Mouse (Mus musculus): Measurements from ENCODE around the gene Cd80. TPM values are rescaled to one million over a fixed set of nuclear protein-coding genes. Genes with fewer than 3 reads are reported as not detected.

Cd80 gene
- polyA plus RNA-seq, 1 experiment from 2014 or later: 0.73 TPM

DNA sequence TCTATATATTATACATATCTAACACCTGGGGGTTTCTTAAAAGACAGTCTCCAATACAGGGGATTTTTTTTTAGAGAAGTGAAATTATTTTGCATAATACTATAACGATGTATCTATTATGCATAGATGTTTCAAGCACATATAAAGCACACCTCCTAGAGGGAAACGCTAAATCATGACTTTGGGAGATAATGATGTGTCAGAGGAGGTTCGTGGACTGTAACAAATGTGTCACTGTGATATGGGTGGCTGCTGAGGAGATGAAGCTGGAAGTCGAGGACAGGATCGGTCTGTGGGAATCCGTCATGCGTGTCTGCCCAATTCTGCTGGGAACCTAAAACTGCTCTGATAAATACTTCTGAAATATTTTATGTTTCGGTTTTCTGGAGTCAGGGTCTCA is 6.4 kb downstream of the Cd80 start:
- WGBS: 76% methylated on average over 8 of the region's 8 CpGs
- Histone ChIP-seq H3K9ac (no peak overlapping the region), H3K36me3 (no peaks in the 10 kb centered on the region), H3K4me2 (no peak overlapping the region), H3K9me3 (replicated peaks) (no peaks in the 10 kb centered on the region), H3K27me3 (replicated peaks) (no peaks in the 10 kb centered on the region), H3K27ac (ENCODE audit: poor library complexity, severe bottlenecking) (no peak overlapping the region), H3K4me3 (no peak overlapping the region), H3K4me1 (replicated peaks) (no peaks in the 10 kb centered on the region)
- no peak for ATAC-seq (ENCODE audit: insufficient number of reproducible peaks, low FRiP score)

- H3K9me3 ChIP-seq (replicated peaks): no peaks in the 10 kb centered on the region
- no peaks in the 10 kb centered on the region for H3K36me3 ChIP-seq
- H3K4me2 ChIP-seq: no peak overlapping the region
- no peak overlapping the region for H3K27ac ChIP-seq (ENCODE audit: poor library complexity, severe bottlenecking)
- WGBS: 75% methylated on average over 7 of the region's 7 CpGs
- no peak for ATAC-seq (ENCODE audit: insufficient number of reproducible peaks, low FRiP score)
- peaks cover 2% of the 10 kb centered on the region; the same call in 1 of the 2 replicates for H3K4me1 ChIP-seq (replicated peaks)
- no peak overlapping the region for H3K9ac ChIP-seq
- no peaks in the 10 kb centered on the region for H3K27me3 ChIP-seq (replicated peaks)
- no peak overlapping the region for H3K4me3 ChIP-seq
These were observed 6.8 kb downstream of the Cd80 start for GRCm38 (mm10) chr16:38462161-38462560.

- 86% methylated on average over 5 of the region's 5 CpGs for WGBS
These were observed 7.9 kb downstream of the Cd80 start for GRCm38 (mm10) chr16:38463305-38463704.

GRCm38 (mm10) chr16:38466089-38466488 is 10.7 kb downstream of the Cd80 start:
- Histone ChIP-seq H3K4me1 (replicated peaks) (peaks cover 6% of the 10 kb centered on the region), H3K27me3 (replicated peaks) (no peaks in the 10 kb centered on the region), H3K9me3 (replicated peaks) (no peaks in the 10 kb centered on the region), H3K9ac (no peak overlapping the region), H3K36me3 (no peaks in the 10 kb centered on the region), H3K4me3 (no peak overlapping the region), H3K4me2 (no peak overlapping the region), H3K27ac (ENCODE audit: poor library complexity, severe bottlenecking) (no peak overlapping the region)
- no peak for ATAC-seq (ENCODE audit: insufficient number of reproducible peaks, low FRiP score)
- WGBS: 74% methylated on average over 4 of the region's 4 CpGs

More at GRCm38 (mm10) chr16:38463305-38463704, 7.9 kb downstream of the Cd80 start:
- no peak overlapping the region for H3K4me2 ChIP-seq
- no peak overlapping the region for H3K27ac ChIP-seq (ENCODE audit: poor library complexity, severe bottlenecking)
- no peak overlapping the region for H3K4me3 ChIP-seq
- H3K27me3 ChIP-seq (replicated peaks): no peaks in the 10 kb centered on the region
- no peak overlapping the region for H3K9ac ChIP-seq
- H3K36me3 ChIP-seq: no peaks in the 10 kb centered on the region
- ATAC-seq (ENCODE audit: insufficient number of reproducible peaks, low FRiP score): no peak
- H3K4me1 ChIP-seq (replicated peaks): peaks cover 6% of the 10 kb centered on the region
- no peaks in the 10 kb centered on the region for H3K9me3 ChIP-seq (replicated peaks)

- peaks cover 6% of the 10 kb centered on the region for H3K4me1 ChIP-seq (replicated peaks)
- no peak for ATAC-seq (ENCODE audit: insufficient number of reproducible peaks, low FRiP score)
- no peaks in the 10 kb centered on the region for H3K9me3 ChIP-seq (replicated peaks)
- no peaks in the 10 kb centered on the region for H3K36me3 ChIP-seq
- no peak overlapping the region for H3K4me3 ChIP-seq
- no peak overlapping the region for H3K27ac ChIP-seq (ENCODE audit: poor library complexity, severe bottlenecking)
- no peak overlapping the region for H3K9ac ChIP-seq
- WGBS: 70% methylated on average over 13 of the region's 13 CpGs
- no peaks in the 10 kb centered on the region for H3K27me3 ChIP-seq (replicated peaks)
- H3K4me2 ChIP-seq: no peak overlapping the region
These were observed 11.9 kb downstream of the Cd80 start for GRCm38 (mm10) chr16:38467091-38467916.

- H3K4me2 ChIP-seq: no peak overlapping the region
- 53% methylated on average over 8 of the region's 8 CpGs for WGBS
- H3K4me3 ChIP-seq: no peak overlapping the region
- H3K27me3 ChIP-seq (replicated peaks): no peaks in the 10 kb centered on the region
- no peaks in the 10 kb centered on the region for H3K9me3 ChIP-seq (replicated peaks)
- no peak overlapping the region for H3K27ac ChIP-seq (ENCODE audit: poor library complexity, severe bottlenecking)
- no peaks in the 10 kb centered on the region for H3K36me3 ChIP-seq
- peaks cover 6% of the 10 kb centered on the region for H3K4me1 ChIP-seq (replicated peaks)
- ATAC-seq (ENCODE audit: insufficient number of reproducible peaks, low FRiP score): no peak
- H3K9ac ChIP-seq: no peak overlapping the region
These were observed 12.8 kb downstream of the Cd80 start for GRCm38 (mm10) chr16:38467917-38468705.

- H3K9ac ChIP-seq: no peak overlapping the region
- H3K27me3 ChIP-seq (replicated peaks): no peaks in the 10 kb centered on the region
- H3K27ac ChIP-seq (ENCODE audit: poor library complexity, severe bottlenecking): no peak overlapping the region
- no peaks in the 10 kb centered on the region for H3K9me3 ChIP-seq (replicated peaks)
- H3K4me3 ChIP-seq: no peak overlapping the region
- no peak overlapping the region for H3K4me2 ChIP-seq
- H3K4me1 ChIP-seq (replicated peaks): peaks cover 6% of the 10 kb centered on the region
- H3K36me3 ChIP-seq: no peaks in the 10 kb centered on the region
- no peak for ATAC-seq (ENCODE audit: insufficient number of reproducible peaks, low FRiP score)
- WGBS: 32% methylated on average over 3 of the region's 3 CpGs
These were observed 13.3 kb downstream of the Cd80 start for GRCm38 (mm10) chr16:38468706-38469018.

DNA sequence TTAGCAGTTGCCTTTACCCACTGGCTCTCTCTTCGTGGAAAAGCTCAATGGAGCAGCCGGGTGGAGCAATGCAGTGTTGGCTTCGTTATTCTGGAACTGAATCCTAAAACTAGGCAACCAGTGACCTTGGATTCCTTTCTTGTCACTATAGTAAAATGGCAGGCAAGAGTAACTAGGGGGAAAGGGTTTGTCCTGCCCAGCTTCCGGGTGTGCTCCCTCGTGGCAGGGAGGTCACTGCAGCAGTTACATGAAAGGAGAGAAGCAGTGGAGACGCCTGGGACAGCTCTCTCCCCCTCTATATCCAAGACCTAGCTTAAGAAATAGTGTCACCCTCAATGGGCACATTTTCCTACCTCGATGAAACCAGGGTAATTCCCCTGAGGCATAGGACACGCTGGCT is 14.1 kb downstream of the Cd80 start:
- Histone ChIP-seq H3K4me2 (no peak overlapping the region), H3K9me3 (replicated peaks) (no peaks in the 10 kb centered on the region), H3K36me3 (no peaks in the 10 kb centered on the region), H3K4me1 (replicated peaks) (peaks cover 6% of the 10 kb centered on the region), H3K27ac (ENCODE audit: poor library complexity, severe bottlenecking) (no peak overlapping the region), H3K4me3 (no peak overlapping the region), H3K9ac (no peak overlapping the region), H3K27me3 (replicated peaks) (no peaks in the 10 kb centered on the region)
- WGBS: 79% methylated on average over 8 of the region's 8 CpGs
- ATAC-seq (ENCODE audit: insufficient number of reproducible peaks, low FRiP score): no peak

DNA sequence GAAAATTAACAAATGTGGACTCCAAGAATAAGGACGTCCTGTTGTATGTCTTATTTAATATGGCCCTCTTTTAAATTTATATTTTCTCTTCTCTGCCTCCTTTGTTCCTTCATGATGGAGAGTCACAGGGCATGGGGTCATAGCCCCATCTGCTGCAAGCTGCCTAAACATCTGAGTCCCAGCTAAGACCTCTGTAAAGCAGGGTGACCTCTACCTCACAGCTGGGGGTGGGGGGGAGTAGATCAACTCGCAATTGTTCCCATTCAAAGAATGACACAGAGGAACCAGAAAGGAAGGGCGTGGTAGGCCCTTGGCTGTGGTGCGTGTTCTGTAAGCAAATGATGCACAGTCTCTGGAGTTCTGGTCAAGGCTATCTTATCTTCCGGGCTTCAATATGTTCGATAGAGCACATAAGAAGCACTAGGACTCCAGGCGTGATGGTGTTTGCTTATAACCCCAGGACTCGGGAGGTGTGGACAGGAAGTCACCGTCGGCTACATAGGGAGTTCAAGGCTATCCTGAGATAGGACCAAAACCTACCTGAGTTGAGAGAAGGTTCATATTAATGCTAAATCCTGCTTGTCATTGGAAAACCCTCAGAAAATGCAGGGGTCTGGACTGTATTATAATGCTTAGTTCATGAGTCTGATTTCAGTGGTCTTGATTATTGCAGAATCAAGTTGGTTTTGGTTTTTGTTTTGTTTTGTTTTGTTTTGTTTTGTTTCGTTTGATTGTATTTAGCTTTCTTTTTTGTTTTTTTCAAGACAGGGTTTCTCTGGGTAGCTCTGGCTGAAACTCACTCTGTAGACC is 16.5 kb downstream of the Cd80 start:
- Histone ChIP-seq H3K36me3 (no peaks in the 10 kb centered on the region), H3K4me3 (no peak overlapping the region), H3K4me1 (replicated peaks) (peaks cover 11% of the 10 kb centered on the region), H3K27me3 (replicated peaks) (no peaks in the 10 kb centered on the region), H3K4me2 (no peak overlapping the region), H3K27ac (ENCODE audit: poor library complexity, severe bottlenecking) (no peak overlapping the region), H3K9me3 (replicated peaks) (no peaks in the 10 kb centered on the region), H3K9ac (no peak overlapping the region)
- WGBS: 66% methylated on average over 11 of the region's 11 CpGs
- no peak for ATAC-seq (ENCODE audit: insufficient number of reproducible peaks, low FRiP score)

DNA sequence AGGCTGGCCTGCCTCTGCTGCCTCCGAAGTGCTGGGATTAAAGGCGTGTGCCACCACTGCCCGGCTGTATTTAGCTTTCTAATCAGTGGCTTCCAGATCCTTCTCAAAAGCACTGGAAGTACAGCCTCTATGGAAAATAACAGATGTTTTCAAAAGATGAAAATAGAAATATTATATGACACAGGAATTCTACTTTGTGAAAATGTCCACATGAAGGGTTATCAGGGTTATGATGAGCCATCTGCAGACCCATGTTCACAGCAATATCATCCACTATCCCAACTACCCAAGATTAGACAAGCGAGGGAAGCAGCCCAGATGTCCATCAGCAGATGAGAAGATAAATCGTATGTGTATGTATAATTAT is 17.1 kb downstream of the Cd80 start:
- no peak overlapping the region for H3K9ac ChIP-seq
- no peak for ATAC-seq (ENCODE audit: insufficient number of reproducible peaks, low FRiP score)
- H3K4me2 ChIP-seq: no peak overlapping the region
- no peaks in the 10 kb centered on the region for H3K36me3 ChIP-seq
- 78% methylated on average over 5 of the region's 5 CpGs for WGBS
- H3K27ac ChIP-seq (ENCODE audit: poor library complexity, severe bottlenecking): no peak overlapping the region
- H3K27me3 ChIP-seq (replicated peaks): no peaks in the 10 kb centered on the region
- peaks cover 10% of the 10 kb centered on the region for H3K4me1 ChIP-seq (replicated peaks)
- H3K9me3 ChIP-seq (replicated peaks): no peaks in the 10 kb centered on the region
- no peak overlapping the region for H3K4me3 ChIP-seq

DNA sequence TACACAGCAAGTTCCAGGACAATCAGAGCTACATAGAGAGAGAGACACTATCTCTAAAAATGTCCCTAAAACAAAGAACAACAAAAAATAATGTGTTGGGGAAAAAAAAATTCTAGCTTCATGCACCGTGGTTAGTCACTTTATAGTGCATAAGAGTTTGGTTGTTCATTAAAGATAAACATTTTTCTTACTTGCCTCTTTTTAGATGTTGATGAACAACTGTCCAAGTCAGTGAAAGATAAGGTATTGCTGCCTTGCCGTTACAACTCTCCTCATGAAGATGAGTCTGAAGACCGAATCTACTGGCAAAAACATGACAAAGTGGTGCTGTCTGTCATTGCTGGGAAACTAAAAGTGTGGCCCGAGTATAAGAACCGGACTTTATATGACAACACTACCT is 18.3 kb downstream of the Cd80 start:
- Histone ChIP-seq H3K4me3 (no peak overlapping the region), H3K36me3 (no peaks in the 10 kb centered on the region), H3K9me3 (replicated peaks) (no peaks in the 10 kb centered on the region), H3K27ac (ENCODE audit: poor library complexity, severe bottlenecking) (no peak overlapping the region), H3K4me1 (replicated peaks) (peaks cover 10% of the 10 kb centered on the region), H3K4me2 (no peak overlapping the region), H3K27me3 (replicated peaks) (no peaks in the 10 kb centered on the region), H3K9ac (no peak overlapping the region)
- ATAC-seq (ENCODE audit: insufficient number of reproducible peaks, low FRiP score): no peak
- WGBS: 83% methylated on average over 5 of the region's 5 CpGs

All from heart, embryonic 12.5 days (tissue).